Mouse (Mus musculus): ENCODE measurements around the gene Gldn.

The Gldn gene

DNA sequence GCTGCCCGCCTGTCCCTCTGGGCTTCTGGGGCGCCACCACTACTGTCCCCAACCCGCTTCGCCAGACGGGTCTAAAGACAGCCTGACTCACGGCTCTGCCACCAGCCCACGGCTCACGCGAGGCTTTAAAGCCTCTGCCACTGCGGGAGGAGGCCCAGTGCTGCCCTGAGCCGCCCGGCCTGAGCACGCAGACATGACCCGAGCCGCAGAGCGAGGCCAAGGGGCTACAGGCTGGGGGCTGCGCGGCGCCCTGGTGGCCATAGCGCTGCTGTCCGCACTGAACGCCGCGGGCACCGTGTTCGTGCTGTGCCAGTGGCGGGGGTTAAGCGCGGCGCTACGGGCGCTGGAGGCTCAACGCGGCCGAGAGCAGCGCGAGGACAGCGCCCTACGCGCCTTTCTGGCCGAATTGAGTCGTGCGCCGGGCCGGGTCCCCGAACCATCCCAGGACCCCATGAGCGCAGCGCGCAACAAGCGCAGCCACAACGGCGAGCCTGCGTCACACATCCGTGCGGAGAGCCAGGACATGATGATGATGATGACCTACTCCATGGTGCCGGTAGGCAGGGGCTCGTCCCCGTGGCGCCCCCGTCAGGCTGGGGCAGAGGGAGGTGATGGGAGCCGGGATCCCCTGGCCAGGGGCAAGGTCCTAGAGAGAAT, at the start of gene Gldn:
TSS of gene Gldn (plus strand) at position 156 of the 657 bp plus-strand sequence.
- no peak for ATAC-seq (ENCODE audit: insufficient number of reproducible peaks, low FRiP score, low TSS enrichment)

- no peak for ATAC-seq (ENCODE audit: insufficient number of reproducible peaks, low FRiP score, low TSS enrichment)
Observed at GRCm38 (mm10) chr9:54244869-54245665, 41.2 kb upstream of the Gldn start.

DNA sequence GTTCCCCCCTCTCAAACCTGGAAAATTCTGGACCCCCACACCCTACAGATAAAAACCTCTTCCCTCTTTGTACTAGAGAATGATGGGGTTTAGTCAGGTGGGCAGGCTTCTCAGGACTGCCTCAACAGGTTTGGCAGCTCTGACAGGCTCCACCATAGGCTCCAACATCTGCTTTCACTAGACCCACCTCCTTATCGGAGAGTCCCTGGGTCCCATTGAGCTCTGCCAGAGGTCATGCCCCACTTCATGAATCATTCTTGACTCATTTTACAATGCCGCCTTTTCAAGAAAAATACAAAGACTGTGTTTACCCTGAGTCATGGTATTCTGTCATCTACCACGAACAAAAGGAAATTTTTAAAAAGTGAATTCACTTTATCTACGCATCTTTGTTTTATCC, 21.5 kb upstream of the Gldn start:
- no peak for ATAC-seq (ENCODE audit: insufficient number of reproducible peaks, low FRiP score, low TSS enrichment)

DNA sequence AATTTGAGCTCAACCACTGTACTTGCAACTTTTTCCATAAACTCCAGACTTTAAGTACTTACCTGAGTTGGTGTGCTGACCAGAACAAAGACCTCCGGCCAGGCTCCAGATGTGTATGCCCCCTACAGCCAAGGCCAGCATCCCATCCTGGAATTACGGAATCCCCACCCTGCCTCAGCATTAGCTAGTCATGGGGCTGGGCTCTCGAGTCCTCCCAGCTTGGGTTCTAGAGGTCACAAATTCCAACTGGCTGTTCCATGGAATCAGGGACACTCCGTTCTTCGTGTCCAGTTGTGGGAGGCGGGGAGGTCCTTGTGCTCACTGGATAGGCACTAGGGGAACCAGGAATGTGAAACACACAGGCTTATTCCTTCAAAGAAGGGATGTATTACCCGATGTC, 18.3 kb upstream of the Gldn start, which contains the start of gene Cyp19a1:
TSS of gene Cyp19a1 (minus strand) at position 101 of the 400 bp plus-strand sequence.
- no peak for ATAC-seq (ENCODE audit: insufficient number of reproducible peaks, low FRiP score, low TSS enrichment)

DNA sequence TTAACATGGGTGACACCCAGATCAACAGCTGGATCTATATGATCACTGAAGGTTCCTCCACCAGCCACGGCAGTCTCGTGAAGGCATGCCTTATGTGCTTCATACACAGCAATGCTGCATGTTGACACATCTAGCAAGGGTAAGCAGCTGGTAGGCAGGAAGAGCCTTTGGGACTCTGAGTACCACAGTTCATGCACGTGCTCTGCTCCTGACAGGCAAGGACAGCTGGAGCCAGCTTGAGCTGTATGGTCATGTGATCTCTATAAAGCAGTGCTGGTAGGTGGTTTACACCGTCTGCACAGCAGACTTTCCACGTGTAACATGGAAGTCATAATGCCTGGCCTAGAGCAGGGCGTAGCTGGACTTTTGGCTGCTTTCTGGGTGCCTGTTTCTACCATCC, 16.3 kb upstream of the Gldn start:
- ATAC-seq (ENCODE audit: insufficient number of reproducible peaks, low FRiP score, low TSS enrichment) = no peak

- ATAC-seq (ENCODE audit: insufficient number of reproducible peaks, low FRiP score, low TSS enrichment) = no peak
Observed at GRCm38 (mm10) chr9:54270889-54271288, 15.4 kb upstream of the Gldn start.

GRCm38 (mm10) chr9:54275283-54275682, 11.0 kb upstream of the Gldn start:
- ATAC-seq (ENCODE audit: insufficient number of reproducible peaks, low FRiP score, low TSS enrichment) = no peak

- ATAC-seq (ENCODE audit: insufficient number of reproducible peaks, low FRiP score, low TSS enrichment) = no peak
Observed at GRCm38 (mm10) chr9:54279046-54279589, 7.2 kb upstream of the Gldn start.

DNA sequence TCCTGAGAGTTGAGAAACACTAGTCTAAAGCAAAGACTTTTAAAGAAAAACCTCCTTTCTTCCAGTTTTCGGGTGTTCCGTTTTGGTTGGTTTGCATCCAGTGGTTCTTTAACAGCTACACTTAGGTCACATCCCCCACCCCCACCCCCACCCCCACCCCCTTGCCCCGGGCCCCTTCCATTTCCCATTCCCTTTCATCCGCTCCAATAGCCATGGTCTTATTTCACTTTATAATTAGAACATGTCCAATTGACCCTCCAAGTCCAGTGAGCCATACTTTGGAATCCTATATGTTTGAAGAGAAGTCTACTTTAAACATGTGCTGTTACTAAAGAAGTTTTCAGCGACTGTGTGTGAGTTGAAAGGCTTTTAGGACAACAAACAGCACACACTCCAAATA, 1.5 kb downstream of the Gldn start:
- no peak for ATAC-seq (ENCODE audit: insufficient number of reproducible peaks, low FRiP score, low TSS enrichment)

GRCm38 (mm10) chr9:54299389-54299788, 13.1 kb downstream of the Gldn start:
- no peak for ATAC-seq (ENCODE audit: insufficient number of reproducible peaks, low FRiP score, low TSS enrichment)

GRCm38 (mm10) chr9:54299792-54300191, 13.5 kb downstream of the Gldn start:
- no peak for ATAC-seq (ENCODE audit: insufficient number of reproducible peaks, low FRiP score, low TSS enrichment)

GRCm38 (mm10) chr9:54301255-54301654, 15.0 kb downstream of the Gldn start:
- no peak for ATAC-seq (ENCODE audit: insufficient number of reproducible peaks, low FRiP score, low TSS enrichment)

GRCm38 (mm10) chr9:54308209-54308608, 21.9 kb downstream of the Gldn start:
- ATAC-seq (ENCODE audit: insufficient number of reproducible peaks, low FRiP score, low TSS enrichment) = no peak

GRCm38 (mm10) chr9:54308751-54309358, 22.6 kb downstream of the Gldn start:
- ATAC-seq (ENCODE audit: insufficient number of reproducible peaks, low FRiP score, low TSS enrichment) = no peak

GRCm38 (mm10) chr9:54316363-54316762, 30.1 kb downstream of the Gldn start:
- no peak for ATAC-seq (ENCODE audit: insufficient number of reproducible peaks, low FRiP score, low TSS enrichment)

GRCm38 (mm10) chr9:54323456-54323855, 37.2 kb downstream of the Gldn start:
- no peak for ATAC-seq (ENCODE audit: insufficient number of reproducible peaks, low FRiP score, low TSS enrichment)

DNA sequence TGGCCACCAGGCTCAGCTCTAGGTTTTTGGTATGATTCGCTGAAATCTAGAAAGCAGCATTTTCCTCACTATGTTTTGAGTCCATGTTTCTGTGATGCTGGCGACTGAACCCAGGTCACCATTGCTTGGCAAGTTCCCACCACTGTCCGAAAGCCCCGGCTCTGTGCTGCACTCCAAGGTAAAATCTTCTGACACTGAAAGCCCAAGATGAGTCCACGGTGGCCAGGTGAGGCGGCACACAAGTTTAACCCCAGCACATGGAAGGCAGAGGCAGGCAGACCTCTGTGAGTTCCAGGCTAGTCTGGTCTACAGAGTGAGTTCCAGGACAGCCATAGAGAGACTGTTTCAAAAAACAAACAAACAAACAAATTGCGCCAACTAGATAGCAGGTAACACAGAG, 42.9 kb downstream of the Gldn start:
- no peak for ATAC-seq (ENCODE audit: insufficient number of reproducible peaks, low FRiP score, low TSS enrichment)

DNA sequence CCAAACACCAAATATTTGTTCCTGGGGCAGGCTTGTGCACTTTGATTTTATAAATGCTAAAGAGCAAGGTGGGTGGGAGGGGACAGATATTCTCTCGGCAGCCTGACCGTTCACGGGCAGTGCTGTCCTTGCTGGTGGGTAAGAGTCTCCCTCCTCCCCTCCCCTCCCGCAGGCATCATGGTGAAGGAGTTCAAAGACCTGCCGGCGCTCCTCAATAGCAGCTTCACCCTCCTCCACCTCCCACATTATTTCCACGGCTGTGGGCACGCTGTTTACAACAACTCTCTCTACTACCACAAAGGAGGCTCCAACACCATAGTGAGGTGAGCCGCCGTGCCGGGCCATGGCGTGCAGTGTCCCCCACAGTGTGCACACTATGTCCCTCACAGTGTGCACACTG, 49.3 kb downstream of the Gldn start:
- no peak for ATAC-seq (ENCODE audit: insufficient number of reproducible peaks, low FRiP score, low TSS enrichment)

- ATAC-seq (ENCODE audit: insufficient number of reproducible peaks, low FRiP score, low TSS enrichment) = peak; percentile 26; the same call in 1 of the 2 replicates
Observed at GRCm38 (mm10) chr9:54336532-54337144, 50.4 kb downstream of the Gldn start.

DNA sequence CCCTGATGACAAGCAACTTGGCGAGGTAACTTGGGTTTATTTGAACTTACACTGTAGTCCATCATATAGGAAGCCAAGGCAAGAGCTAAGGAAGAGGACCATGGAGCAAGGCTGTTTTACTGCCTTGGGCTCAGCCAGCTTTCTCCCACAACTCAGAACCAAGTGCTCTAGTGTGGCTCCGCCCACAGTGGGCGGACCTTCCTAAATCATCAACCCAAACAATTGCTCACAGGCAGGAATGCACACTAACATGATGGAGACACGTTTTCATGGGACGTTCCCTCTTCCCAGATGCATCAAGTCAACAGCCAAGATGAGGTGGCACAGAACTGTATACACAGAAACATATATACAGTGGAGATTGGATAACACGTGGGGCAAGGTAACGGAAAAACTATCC, 55.7 kb downstream of the Gldn start:
- no peak for ATAC-seq (ENCODE audit: insufficient number of reproducible peaks, low FRiP score, low TSS enrichment)

GRCm38 (mm10) chr9:54356756-54357155, 70.5 kb downstream of the Gldn start:
- ATAC-seq (ENCODE audit: insufficient number of reproducible peaks, low FRiP score, low TSS enrichment) = no peak
